Mouse (Mus musculus) adrenal gland, adult 2 months (tissue): ENCODE results near the gene Cdkl2. TPM values are rescaled to one million over a fixed set of nuclear protein-coding genes. Genes with fewer than 3 reads are reported as not detected.
A peak's percentile ranks its signal among the peaks of the same experiment; 100 is the strongest.

Experiments
- DNase-seq: peaks from one replicate; pipeline ENCODE4 v3.0.0; 2021
- long read RNA-seq: library from polyadenylated mRNA; stranded (forward); transcript quantifications from one replicate; pipeline ENCODE4 v2.0.0, GENCODE M21; 2021
- polyA plus RNA-seq: library from polyadenylated mRNA; depleted of rRNA; stranded (reverse); fragments of >200 nt; gene quantifications from 2 replicates; pipeline ENCODE4 v1.2.3, GENCODE M21; 2012; rRNA removed
- total RNA-seq, 2 experiments: library from RNA; stranded (reverse); gene quantifications; 2 replicates each; pipeline ENCODE4 v1.2.3; 2021

The Cdkl2 gene
- total RNA-seq (1 to 10 TPM; 4.9 to 6.9 TPM), polyA plus RNA-seq (0.60 and 0.62 TPM in 2 replicates)
- long read RNA-seq, full-length matches to known transcripts: 3 of 5 reads
- long read RNA-seq, partial matches to known transcripts: 1 of 5 reads
- long read RNA-seq, other reads (novel, unspliced or antisense): 1 of 5 reads

DNA sequence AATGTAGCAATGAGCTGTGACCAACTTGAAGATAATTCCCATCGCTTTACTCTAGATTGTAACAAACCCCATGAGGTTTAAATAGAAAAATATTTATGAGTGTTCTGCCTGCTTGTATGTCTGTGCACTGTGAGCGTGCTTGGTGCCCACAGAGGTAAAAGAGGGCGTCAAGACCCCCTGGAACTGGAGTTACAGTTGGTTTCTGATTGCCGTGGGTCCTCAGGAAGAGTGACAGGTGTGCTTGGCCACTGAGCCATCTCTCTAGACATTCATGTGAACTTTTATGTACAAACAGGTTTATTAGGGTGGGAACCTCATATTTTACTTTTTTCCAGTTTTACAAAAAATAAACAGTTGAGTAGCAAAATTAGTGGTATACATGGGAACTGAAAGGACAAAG, at the start of gene Cdkl2:
TSS of gene Cdkl2 (minus strand) at position 101 of the 400 bp plus-strand sequence.
- no peak for DNase-seq

DNA sequence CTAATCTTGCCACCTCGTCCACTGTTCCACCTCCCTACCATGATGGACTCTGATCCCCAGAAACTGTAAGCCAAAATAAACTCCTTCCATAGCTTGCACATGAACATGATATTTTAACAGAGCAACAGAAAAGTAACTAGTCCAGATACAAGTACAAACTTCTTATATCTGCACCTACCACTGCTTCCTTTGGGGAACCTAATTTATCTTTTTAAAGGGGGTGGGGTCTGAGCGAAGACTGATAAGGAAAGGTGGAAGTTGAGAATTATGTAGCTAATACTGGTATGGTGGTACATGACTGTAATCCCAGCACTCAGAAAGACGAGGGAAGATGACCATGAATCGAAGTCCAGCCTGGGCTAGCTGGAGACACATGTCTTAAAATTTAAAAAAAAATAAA, 43.8 kb upstream of the Cdkl2 start:
- no peak for DNase-seq

DNA sequence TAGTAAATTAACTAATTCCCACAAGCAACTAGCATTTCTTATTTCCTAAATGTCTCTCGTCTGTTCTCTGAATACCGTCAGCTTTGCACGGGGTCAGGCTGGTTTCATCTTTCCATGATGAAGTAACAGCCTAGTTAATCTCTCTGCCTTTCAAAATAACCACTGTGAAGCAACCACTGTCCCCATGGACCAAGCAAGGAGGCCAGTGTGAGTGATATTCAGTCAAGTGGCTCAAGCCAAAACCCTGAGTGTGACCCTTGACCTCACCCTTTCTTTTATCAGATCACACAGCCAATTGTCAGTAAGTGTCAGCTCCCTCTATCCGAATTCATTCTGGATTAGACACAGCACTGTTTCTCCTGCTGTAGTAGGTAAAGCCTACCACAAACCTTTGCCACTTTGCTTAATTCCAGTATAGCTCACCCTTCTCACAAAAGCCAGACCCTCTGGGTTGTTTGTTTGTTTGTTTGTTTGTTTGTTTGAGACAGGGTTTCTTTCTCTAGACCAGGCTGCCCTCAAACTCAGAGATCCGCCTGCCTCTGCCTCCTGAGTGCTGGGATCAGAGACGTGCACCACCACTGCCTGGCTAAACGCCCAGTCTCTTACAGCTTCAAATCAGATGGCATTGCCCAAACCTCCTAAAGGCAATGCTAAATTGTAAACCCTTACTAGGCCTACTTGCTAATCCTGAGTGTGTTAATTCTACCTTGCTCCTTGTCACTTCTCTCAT, 42.3 kb upstream of the Cdkl2 start:
- DNase-seq: peak; percentile 60

DNA sequence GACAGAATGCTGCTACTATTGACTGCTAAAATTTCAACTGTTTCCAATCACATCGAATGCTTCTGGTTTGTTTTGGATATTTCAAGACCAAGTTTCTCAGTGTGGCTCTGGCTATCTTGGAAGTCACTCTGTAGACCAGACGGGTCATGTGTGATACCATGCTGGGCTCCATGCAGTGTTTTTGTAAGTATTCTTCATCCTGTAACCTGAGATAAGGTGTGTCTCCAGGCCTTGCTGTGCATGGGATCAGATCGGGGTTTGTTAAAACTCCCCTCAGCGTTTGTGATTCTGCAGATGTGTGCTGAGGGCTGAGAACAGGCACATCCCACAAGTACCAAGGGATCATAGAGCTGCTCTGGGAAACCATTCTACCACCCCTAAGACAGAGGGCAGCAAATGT, 41.6 kb upstream of the Cdkl2 start:
- no peak for DNase-seq

DNA sequence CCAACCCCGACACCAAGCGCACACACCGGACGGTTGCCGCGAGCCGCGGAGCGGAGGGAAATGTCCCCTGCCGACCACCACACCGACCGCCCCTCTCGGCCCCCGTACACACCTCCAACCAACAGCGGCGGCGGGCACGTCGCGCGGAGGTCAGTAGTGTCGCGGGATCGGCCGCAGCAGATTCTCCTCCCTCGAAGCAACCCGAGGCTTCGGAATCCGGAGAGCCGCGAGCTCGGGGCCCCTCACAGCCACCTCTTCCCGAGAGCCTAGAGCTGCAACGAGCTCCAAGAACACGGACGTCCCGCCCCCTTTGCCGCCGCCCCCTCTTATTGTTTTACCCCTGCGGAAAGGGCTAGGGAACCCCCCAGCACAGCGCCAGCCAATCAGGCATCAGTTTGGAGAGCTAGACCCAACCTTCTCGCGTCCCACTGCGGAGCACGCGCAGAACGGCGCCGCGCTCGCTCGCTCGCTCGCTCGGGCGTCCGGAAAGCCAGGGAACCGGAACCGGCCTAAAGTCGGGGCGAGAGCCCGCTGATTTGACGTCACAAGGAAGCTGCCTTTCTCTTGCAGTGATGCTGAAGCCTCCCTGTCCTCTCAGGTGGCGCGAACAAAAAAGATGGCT, 39.8 kb upstream of the Cdkl2 start, which contains the start of gene G3bp2:
TSS of gene G3bp2 (minus strand) at position 303 of the 622 bp plus-strand sequence.
- peak; percentile 99 for DNase-seq

DNA sequence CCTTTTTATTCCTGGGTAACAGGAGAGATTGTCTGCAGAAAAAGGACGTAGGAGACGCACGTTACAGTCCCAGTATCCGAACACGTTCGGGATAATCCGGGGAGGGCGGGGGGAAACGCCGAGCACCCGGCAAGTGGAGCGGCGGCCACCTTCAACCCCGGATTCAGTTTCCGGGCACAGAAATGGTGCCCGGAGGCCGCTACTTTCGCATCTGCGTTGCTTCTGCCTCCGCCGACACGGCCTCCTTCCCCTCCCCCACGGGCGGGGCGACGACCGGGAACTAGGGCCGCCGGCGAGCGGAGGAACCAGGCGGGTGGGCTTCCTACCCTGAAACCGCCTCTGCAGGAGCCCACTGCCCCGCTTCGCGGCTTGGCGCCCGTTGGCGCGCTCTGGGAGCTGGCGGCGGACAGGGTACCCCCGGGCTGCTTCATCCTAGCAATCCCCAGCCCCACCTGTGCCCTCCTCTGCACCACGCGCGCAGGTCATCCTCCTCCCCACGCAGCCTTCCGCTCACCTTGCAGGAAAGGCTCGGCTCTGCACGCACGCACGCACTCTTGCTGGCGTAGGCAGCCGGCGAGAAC, 39.2 kb upstream of the Cdkl2 start:
- peak; percentile 85 for DNase-seq

DNA sequence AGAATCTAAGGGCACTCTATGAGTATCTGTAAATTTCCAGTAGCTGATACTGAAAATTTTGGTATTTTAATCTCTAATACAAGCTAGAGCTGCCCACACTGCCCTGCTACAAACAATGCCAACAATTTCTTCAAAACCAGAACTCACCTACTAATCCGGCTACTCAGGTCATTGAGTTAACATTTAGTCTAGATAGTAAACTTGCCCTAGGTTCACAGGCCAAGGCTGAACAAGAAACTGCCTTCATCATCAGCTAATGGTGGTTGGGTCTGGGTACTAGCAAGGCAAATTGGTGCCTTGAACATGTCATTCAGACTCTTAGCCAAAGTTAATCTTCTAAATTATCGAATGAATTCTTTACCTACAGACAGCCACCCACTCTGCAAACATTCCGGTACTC, 37.6 kb upstream of the Cdkl2 start:
- peak; percentile 27 for DNase-seq

DNA sequence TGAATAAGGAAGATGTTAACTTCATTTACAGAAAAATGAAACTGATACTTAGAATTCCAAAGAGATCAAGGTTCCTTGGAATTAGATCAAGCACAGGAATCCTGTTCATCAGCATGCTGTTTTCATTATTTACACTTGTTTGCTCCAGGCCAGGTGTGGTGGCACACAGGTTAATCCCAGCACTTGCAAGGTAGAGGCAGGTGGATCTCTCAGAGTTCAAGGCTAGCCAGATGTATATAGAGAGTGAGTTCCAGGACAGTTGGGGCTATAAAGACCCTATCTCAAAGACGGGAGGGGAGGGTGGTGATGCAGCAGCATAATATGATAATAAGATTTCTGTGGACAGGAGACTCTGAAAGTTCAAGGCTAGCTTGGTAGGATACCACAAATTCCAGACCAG, 36.7 kb upstream of the Cdkl2 start:
- DNase-seq: peak; percentile 50

DNA sequence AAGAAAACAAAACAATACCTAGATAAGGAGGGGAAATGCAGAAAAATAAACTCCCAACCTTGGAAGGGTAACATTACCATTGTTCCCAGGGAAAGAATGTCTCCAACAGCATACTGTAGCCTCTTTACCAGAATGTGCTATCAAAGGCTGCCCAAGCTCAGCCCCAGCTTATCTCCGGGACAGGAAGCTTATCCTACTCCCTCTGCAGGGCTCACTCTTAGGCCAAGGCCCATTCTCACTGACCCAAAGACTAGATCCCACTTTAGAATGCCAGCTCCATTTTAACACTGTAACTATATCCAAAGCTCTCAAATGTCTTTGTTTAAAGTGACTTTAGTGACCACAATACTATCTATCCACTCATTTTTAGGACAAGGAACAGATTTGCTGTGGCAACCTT, 35.6 kb upstream of the Cdkl2 start:
- no peak for DNase-seq

DNA sequence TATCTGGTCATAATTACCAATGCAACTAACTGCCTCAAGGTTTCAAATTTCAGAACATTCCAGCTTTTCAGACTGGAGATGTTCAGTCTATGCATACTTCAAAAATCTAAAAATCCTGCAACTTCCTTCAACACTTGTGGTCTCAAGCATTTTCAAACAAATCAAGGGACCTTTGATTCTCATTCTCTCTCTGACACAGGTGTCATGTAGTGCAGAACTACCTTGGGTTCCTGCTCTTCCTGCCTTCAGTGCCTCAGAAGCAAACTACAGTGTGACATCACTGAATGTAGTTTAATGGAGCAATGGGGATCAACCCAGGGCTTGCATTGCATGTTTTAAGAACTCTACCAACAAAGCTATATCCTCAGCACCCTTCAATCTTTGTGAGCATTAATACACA, 35.1 kb upstream of the Cdkl2 start:
- no peak for DNase-seq

DNA sequence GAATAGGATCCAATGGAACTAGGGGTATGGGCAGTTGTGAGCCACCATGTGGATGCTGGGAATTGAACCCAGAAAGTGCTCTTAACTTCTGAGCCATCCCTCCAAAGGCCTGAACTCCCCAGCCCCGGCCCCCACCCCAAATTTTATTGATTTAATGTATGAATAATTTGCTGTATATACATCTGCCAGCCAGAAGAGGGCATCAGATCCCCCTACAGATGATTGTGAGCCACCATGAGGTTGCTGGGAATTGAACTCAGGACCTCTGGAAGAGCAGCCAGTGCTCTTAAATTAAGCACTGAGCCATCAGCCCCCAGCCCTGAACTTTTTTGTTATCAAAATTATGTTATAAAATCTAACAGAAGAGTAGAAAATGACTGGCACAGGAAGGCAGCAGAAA, 32.6 kb upstream of the Cdkl2 start:
- DNase-seq: no peak

DNA sequence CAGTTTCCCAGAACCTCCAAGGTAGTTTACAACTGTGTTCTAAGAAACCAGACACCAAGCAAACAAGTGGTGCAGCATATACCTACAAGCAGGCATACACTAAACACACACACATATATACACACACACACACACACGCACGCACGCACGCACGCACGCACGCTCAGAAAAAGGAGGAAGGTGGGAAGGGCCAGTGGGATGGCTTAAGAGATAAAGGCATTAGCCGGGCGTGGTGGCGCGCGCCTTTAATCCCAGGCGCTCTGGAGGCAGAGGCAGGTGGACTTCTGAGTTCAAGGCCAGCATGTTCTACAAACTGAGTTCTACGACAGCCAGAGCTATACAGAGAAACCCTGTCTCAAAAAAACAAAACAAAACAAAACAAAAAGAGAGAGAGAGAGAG, 30.4 kb upstream of the Cdkl2 start:
- no peak for DNase-seq

DNA sequence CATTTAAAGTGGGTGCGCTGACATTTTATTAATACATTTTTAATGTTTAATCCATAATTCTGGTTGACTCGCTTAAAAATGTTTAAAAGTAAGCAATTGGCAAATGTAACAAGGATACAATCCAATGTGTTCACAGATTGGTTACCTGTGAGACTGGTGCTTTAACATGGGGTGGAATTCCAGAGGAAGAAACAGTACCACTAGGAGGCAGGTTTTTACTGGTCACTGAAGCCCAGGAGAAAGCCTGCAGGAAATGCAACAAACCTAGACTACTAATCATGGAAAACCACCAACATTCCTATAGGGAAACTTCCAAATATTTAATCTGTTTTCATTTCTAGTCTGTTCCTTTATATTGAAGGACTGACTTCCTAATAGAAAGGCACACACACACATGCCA, 19.5 kb upstream of the Cdkl2 start:
- DNase-seq: no peak

DNA sequence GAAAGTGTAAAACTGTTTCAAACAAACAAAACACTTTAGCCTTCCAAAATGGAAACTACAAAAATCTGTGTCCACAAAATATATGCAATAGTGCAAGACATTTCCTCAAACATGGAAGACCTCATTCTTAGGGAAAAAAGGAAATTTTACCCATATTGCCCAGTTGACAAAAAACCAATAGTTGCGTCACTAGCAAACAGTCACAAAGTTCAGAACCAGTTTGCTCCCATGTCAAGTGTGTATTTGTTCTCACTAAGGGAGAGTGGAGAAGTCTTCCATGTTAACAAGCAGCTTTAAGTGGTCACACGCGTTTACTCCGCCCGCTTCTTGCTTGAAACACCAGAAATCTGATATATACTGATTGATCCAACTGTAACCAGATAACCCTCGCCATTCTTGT, 9.2 kb upstream of the Cdkl2 start:
- no peak for DNase-seq

DNA sequence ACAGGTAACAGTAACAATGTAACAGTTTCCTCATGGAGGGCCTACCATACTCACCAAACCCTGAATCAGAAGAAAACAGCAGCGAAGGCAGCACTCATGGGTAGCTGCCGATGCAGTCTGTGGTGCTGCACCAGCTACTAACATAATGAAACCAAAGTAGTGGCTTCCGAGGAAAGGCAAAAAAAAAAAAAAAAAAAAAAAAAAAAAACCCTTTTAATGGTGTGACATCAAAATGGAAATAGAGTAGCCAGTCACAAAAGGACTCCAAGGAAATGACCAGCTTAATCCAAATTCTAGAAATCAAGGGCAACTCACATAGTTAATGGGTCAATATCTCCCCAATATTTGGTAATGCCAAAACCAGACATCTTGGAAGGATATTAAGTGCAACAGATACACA, 6.7 kb upstream of the Cdkl2 start:
- no peak for DNase-seq

DNA sequence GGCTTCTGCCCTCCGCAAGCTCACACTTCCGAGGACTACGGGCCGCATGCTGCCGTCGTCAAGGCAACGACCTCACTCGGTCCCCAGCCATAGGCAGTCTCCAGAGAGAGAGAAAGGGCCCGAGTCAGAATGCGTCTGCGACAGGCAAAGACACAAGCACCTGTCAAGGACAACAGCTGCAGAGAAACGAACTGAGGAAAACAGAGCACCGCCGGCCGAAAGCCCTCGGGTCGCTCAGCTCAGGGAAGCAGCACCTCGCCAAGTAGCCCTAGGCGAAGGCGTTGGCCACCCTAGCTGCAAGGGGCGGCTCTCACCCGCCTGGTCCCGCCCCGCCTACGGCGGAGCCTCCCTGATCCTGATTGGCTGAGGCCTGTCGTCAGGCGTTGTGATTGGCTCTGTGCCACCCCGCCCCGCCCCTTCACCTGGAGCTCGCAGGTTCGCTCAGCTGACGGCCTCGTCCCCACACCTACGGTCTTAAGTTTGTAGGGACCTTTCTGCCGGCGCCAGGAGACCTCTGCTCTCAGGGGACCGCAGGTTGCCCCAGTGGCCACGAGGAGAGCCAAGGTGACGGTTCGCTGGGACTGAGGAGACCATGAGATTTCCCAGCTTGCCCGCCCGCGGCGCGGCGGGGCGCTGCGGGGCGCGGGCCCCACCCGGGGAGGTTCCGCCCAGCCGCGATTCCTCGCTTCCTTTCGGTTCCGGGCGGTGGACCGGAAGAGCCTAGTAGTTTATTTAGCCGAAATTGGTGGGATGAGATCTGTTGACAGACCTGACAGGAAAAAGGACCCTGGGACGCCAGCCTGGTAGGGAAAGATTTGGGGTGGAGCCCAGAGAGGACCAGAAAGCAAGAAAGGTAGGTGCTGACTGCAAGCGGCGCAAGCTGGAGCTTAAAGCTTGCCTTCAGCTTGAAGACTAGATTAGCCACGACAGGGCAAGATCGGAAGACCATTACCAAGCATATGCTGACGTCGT, 1.0 kb downstream of the Cdkl2 start:
- DNase-seq: peak; percentile 97

DNA sequence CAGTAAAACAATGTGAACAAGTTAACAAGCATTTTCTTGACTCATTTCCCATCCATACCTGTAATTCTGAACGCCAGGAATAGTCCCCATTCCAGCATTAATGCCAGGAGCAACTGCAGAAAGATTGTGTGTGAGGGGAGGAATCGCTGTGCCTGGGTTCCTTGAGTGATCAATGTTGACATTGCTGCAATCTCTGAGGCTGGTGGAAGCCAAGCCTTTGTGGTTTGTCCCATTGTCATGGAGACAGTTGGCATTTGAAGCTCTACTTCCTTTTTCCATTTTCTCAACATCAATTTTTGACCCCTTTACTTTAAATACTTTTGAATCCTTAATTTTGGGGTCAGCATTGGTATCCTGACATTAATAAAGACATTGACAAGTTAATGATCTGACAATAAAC, 23.7 kb downstream of the Cdkl2 start:
- no peak for DNase-seq

DNA sequence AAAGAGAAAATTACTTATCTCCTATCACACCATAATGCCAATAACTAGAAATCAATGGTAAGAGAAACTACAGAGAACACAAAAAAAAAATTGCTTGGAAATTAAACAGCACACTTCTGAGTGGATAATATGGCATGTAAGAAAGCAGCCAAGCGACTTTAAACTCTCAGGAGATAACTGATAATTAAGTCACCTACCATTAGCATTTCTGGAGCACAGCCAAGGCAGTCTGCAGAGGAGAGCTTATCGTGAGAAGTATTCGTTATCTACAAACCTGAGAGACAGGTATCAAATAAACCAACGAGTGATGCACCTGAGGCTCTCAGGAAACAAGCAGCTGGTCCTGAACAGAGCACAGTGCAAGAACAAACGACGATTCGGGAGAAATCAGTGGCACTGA, 31.9 kb downstream of the Cdkl2 start:
- no peak for DNase-seq

DNA sequence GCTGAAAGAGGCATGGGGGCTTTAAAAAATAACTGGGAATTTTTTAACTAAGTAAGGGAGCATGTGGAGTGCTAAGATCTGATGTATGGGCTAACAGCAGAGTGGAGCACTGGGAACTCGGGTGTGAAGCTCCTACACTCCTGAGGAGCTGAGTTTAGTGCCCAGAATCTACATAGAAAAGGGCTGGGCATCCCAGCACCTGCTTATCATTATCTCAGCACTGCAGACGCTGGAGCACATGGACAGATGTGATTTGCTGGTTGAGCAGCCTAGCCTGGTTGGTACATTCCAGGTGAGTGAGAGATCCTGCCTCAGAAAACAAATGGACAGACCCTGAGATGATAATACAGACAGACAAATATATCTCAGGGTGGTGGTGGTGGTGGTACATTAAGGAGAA, 33.9 kb downstream of the Cdkl2 start:
- DNase-seq: no peak

DNA sequence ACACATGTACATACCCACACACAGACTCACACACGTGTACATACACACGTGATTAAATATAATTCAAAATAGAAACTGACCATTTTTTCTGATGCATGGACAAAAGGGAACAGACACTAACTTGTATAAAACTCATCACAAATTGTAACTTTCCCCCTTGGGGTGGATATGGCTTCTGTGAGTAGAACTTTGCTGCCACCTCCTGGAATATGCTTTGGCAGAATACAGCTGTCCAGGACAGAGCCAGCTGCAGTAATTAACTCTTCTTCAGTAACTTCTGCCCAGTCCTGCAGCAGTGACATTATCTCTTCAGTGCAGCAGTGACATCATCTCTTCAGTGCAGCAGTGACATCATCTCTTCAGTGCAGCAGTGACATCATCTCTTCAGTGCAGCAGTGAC, 40.7 kb downstream of the Cdkl2 start:
- peak; percentile 25 for DNase-seq

DNA sequence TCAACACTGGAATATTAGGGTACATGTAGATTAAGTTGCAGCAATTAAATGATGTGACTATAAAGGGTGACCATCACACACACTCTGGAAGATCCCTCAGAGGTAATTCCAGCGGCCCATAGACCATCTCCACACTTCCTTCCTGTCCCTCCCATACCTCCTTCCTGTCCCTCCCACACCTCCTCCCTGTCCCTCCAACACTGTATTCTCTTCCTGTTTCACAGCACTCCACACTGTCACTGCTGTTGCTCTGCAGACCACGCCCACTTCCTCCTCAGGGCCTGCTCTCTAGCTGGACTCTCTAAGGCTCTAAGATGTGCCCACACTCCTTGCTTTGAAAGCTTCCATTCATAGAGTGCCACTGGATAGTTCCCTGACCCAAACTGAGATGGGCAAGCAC, 42.9 kb downstream of the Cdkl2 start:
- no peak for DNase-seq

DNA sequence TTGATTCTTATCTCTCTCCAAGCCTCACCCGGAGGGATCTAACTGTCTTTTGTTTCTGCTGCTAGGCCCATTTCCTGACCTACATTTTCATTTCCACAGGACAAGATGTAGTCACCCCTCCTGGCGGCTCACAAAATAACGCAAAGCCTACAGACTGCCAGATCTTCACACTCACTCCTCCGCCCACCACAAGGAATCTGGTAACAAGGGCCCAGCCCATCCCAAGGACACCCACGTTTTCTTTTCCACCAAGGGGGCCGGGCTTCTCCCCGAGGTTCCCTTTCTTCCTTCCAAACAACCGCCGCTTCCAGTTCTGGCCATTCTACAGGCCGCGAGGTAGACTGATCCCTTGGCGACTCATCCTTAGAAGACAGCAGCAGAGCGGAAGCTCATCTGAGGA, 49.1 kb downstream of the Cdkl2 start:
- DNase-seq: peak; percentile 30
